Mouse (Mus musculus): Measurements from ENCODE around the gene Qsox1.

The Qsox1 gene

GRCm38 (mm10) chr1:155747911-155748310, 64.8 kb downstream of the Qsox1 start:
- ATAC-seq (ENCODE audit: low TSS enrichment): no peak

GRCm38 (mm10) chr1:155747011-155747410, 65.7 kb downstream of the Qsox1 start:
- no peak for ATAC-seq (ENCODE audit: low TSS enrichment)

GRCm38 (mm10) chr1:155742411-155743363, 70.0 kb downstream of the Qsox1 start:
- no peak for ATAC-seq (ENCODE audit: low TSS enrichment)

GRCm38 (mm10) chr1:155741988-155742387, 70.7 kb downstream of the Qsox1 start:
- no peak for ATAC-seq (ENCODE audit: low TSS enrichment)

- ATAC-seq (ENCODE audit: low TSS enrichment): no peak
These were observed 71.2 kb downstream of the Qsox1 start for GRCm38 (mm10) chr1:155741378-155741945.

- ATAC-seq (ENCODE audit: low TSS enrichment): peak; percentile 20; the same call in 1 of the 2 replicates
These were observed 71.9 kb downstream of the Qsox1 start for GRCm38 (mm10) chr1:155740622-155741377.

- ATAC-seq (ENCODE audit: low TSS enrichment): no peak
These were observed 74.8 kb downstream of the Qsox1 start for GRCm38 (mm10) chr1:155737809-155738383.

GRCm38 (mm10) chr1:155737017-155737808, 75.5 kb downstream of the Qsox1 start:
- no peak for ATAC-seq (ENCODE audit: low TSS enrichment)

- ATAC-seq (ENCODE audit: low TSS enrichment): no peak
These were observed 76.4 kb downstream of the Qsox1 start for GRCm38 (mm10) chr1:155736096-155736825.

- no peak for ATAC-seq (ENCODE audit: low TSS enrichment)
These were observed 81.5 kb downstream of the Qsox1 start for GRCm38 (mm10) chr1:155731156-155731555.

GRCm38 (mm10) chr1:155729113-155729795, 83.4 kb downstream of the Qsox1 start:
- no peak for ATAC-seq (ENCODE audit: low TSS enrichment)

GRCm38 (mm10) chr1:155727830-155728229, 84.9 kb downstream of the Qsox1 start:
- ATAC-seq (ENCODE audit: low TSS enrichment): no peak
